ENCODE assay signal across 8 mouse cellular contexts in genomic region chr4:31963354-31964193, GRCm38 (mm10). TPM values are rescaled to one million over a fixed set of nuclear protein-coding genes. Genes with fewer than 3 reads are reported as not detected.
A peak's percentile ranks its signal among the peaks of the same experiment; 100 is the strongest.
DNase-seq lines count a peak whose midpoint lies in the region; ATAC-seq and TF ChIP-seq lines count a peak whose summit lies in the region.

Gene Map3k7, plus strand, starts transcription at chr4:31964097.

- H3K4me1 ChIP-seq in forebrain, embryonic 10.5 days = peaks cover 25% of the 10 kb centered on the region
- peaks cover 23% of the 10 kb centered on the region for H3K4me1 ChIP-seq in heart, embryonic 15.5 days (replicated peaks)
- peaks cover 7 to 11% of the 10 kb centered on the region in 2 experiments for H3K4me1 ChIP-seq in liver, embryonic 14.5 days (replicated peaks; ENCODE audit: control insufficient read depth in 2 of 2, insufficient read depth in 2 of 2, low read length in 1 of 2)
- H3K4me1 ChIP-seq in neural tube, embryonic 11.5 days (ENCODE audit: control insufficient read depth, insufficient read depth, low read length) = peaks cover 8% of the 10 kb centered on the region; the same call in 1 of the 2 replicates
- no peaks in the 10 kb centered on the region for H3K4me1 ChIP-seq in stomach, postnatal 0 days (replicated peaks; ENCODE audit: control insufficient read depth, insufficient read depth)

- TF ChIP-seq CTCF in liver, embryonic 14.5 days (IDR thresholded peaks at IDR 0.05; ENCODE audit: low read depth) = no peak
- TF ChIP-seq CTCF in stomach, postnatal 0 days (IDR thresholded peaks at IDR 0.05; ENCODE audit: low read depth) = no peak

- under 1% methylated on average over 88 of the region's 88 CpGs for WGBS in forebrain, embryonic 10.5 days
- under 1% methylated on average over 88 of the region's 88 CpGs for WGBS in heart, embryonic 15.5 days
- under 1% methylated on average over 88 of the region's 88 CpGs for WGBS in liver, embryonic 14.5 days (ENCODE audit: insufficient replicate concordance)
- WGBS in neural tube, embryonic 11.5 days = under 1% methylated on average over 88 of the region's 88 CpGs
- under 1% methylated on average over 85 of the region's 88 CpGs for WGBS in stomach, postnatal 0 days

- H3K9ac ChIP-seq in heart, embryonic 15.5 days = peak within 1 kb of the TSS; percentile 89
- H3K9ac ChIP-seq in liver, embryonic 14.5 days (replicated peaks) = peak within 1 kb of the TSS; percentile 95
- peak within 1 kb of the TSS; percentile 74 for H3K9ac ChIP-seq in neural tube, embryonic 11.5 days (ENCODE audit: low read length)
- H3K9ac ChIP-seq in stomach, postnatal 0 days (ENCODE audit: low read length) = peak within 1 kb of the TSS; percentile 96

- H3K27ac ChIP-seq in forebrain, embryonic 10.5 days = peak within 1 kb of the TSS; percentile 97
- peak within 1 kb of the TSS; percentile 97 for H3K27ac ChIP-seq in heart, embryonic 15.5 days
- H3K27ac ChIP-seq in liver, embryonic 14.5 days = peak within 1 kb of the TSS; percentile 91
- H3K27ac ChIP-seq in neural tube, embryonic 11.5 days (ENCODE audit: low read depth, low read length) = peak within 1 kb of the TSS; percentile 94
- peak within 1 kb of the TSS; percentile 97 for H3K27ac ChIP-seq in stomach, postnatal 0 days (replicated peaks)

- no peaks in the 10 kb centered on the region; the same call in 1 of the 2 replicates for H3K36me3 ChIP-seq in forebrain, embryonic 10.5 days (replicated peaks)
- H3K36me3 ChIP-seq in heart, embryonic 15.5 days = no peaks in the 10 kb centered on the region
- H3K36me3 ChIP-seq in liver, embryonic 14.5 days (replicated peaks; ENCODE audit: control insufficient read depth, insufficient read depth, low read depth) = no peaks in the 10 kb centered on the region
- no peaks in the 10 kb centered on the region for H3K36me3 ChIP-seq in neural tube, embryonic 11.5 days (ENCODE audit: control insufficient read depth, insufficient read depth, low read length)
- no peaks in the 10 kb centered on the region for H3K36me3 ChIP-seq in stomach, postnatal 0 days (ENCODE audit: control insufficient read depth, insufficient read depth, low read length)

- H3K4me3 ChIP-seq in forebrain, embryonic 10.5 days = peak within 1 kb of the TSS; percentile 90
- peak within 1 kb of the TSS; percentile 83 for H3K4me3 ChIP-seq in heart, embryonic 15.5 days
- peak within 1 kb of the TSS; percentile 80 to 88 for H3K4me3 ChIP-seq in liver, embryonic 14.5 days (ENCODE audit: insufficient read depth in 1 of 2, low read depth in 2 of 2, low read length in 2 of 2)
- peak within 1 kb of the TSS; percentile 83 for H3K4me3 ChIP-seq in neural tube, embryonic 11.5 days (ENCODE audit: low read depth, low read length)
- peak within 1 kb of the TSS; percentile 85 for H3K4me3 ChIP-seq in stomach, postnatal 0 days (ENCODE audit: low read depth, low read length)

- peak within 1 kb of the TSS; percentile 83 for H3K4me2 ChIP-seq in heart, embryonic 15.5 days
- H3K4me2 ChIP-seq in liver, embryonic 14.5 days (ENCODE audit: low read depth) = peak within 1 kb of the TSS; percentile 90
- peak within 1 kb of the TSS; percentile 87 for H3K4me2 ChIP-seq in neural tube, embryonic 11.5 days (ENCODE audit: low read depth)
- peak within 1 kb of the TSS; percentile 81 for H3K4me2 ChIP-seq in stomach, postnatal 0 days (replicated peaks; ENCODE audit: low read depth)

- peak; percentile 81 for TF ChIP-seq EP300 in liver, embryonic 14.5 days (IDR thresholded peaks at IDR 0.05; ENCODE audit: low read depth)
- TF ChIP-seq EP300 in stomach, postnatal 0 days (optimal IDR thresholded peaks at IDR 0.05) = peak; percentile 98

- no peaks in the 10 kb centered on the region for H3K27me3 ChIP-seq in forebrain, embryonic 10.5 days (ENCODE audit: poor library complexity, severe bottlenecking)
- no peaks in the 10 kb centered on the region for H3K27me3 ChIP-seq in heart, embryonic 15.5 days
- H3K27me3 ChIP-seq in liver, embryonic 14.5 days (ENCODE audit: control insufficient read depth, insufficient read depth, low read length) = no peaks in the 10 kb centered on the region
- H3K27me3 ChIP-seq in neural tube, embryonic 11.5 days (ENCODE audit: control insufficient read depth, insufficient read depth, low read length) = no peaks in the 10 kb centered on the region
- no peaks in the 10 kb centered on the region for H3K27me3 ChIP-seq in stomach, postnatal 0 days (ENCODE audit: control insufficient read depth, insufficient read depth, low read length)

- ATAC-seq in heart, embryonic 15.5 days (replicated peaks; ENCODE audit: insufficient number of reproducible peaks, insufficient read depth, low FRiP score, low read depth) = peak; percentile 93
- ATAC-seq in liver, embryonic 14.5 days (ENCODE audit: insufficient read depth) = peak; percentile 93
- ATAC-seq in neural tube, embryonic 11.5 days (ENCODE audit: insufficient read depth, low FRiP score, low TSS enrichment) = peak; percentile 96
- ATAC-seq in stomach, postnatal 0 days (ENCODE audit: low FRiP score, low TSS enrichment) = peak; percentile 98

- no peaks in the 10 kb centered on the region for H3K9me3 ChIP-seq in forebrain, embryonic 10.5 days
- no peaks in the 10 kb centered on the region for H3K9me3 ChIP-seq in heart, embryonic 15.5 days (replicated peaks)
- H3K9me3 ChIP-seq in liver, embryonic 14.5 days (ENCODE audit: control insufficient read depth, low read length) = no peaks in the 10 kb centered on the region
- H3K9me3 ChIP-seq in neural tube, embryonic 11.5 days (ENCODE audit: control insufficient read depth, low read length) = no peaks in the 10 kb centered on the region
- no peaks in the 10 kb centered on the region for H3K9me3 ChIP-seq in stomach, postnatal 0 days (ENCODE audit: control insufficient read depth, low read length)

- DNase-seq in CD8-positive naive resting alpha-beta T cell, adult 2 months (ENCODE audit: low read depth in 2 of 2, low spot score in 2 of 2) = peak; percentile 90 to 91
- peak; percentile 80 for DNase-seq in c-Kit-positive CD71-negative TER-119-negative erythroid progenitor cells, embryonic 14.5 days (ENCODE audit: low read depth)
- DNase-seq in forebrain, embryonic 10.5 days (ENCODE audit: extremely low spot score, low spot score) = peak; percentile 96
- DNase-seq in kidney, postnatal 25 days = peak; percentile 96 to 97
- DNase-seq in liver, embryonic 14.5 days (ENCODE audit: low read depth in 3 of 3, low spot score in 3 of 3) = peak; percentile 78 to 84 (median 79)
- DNase-seq in neural tube, embryonic 11.5 days (ENCODE audit: low spot score) = peak; percentile 96
- peak; percentile 97 for DNase-seq in stomach, postnatal 0 days (ENCODE audit: low spot score)

RNA-seq across cellular contexts. Expression of gene Map3k7, which starts in this region (rescaled TPM):
- polyA plus RNA-seq in forebrain, embryonic 10.5 days (2016; fragmentation: Nextera tagmentation; extraction: Ambion mirVana) = 43.3 and 47.0 TPM in 2 replicates
- 23.5 and 30.5 TPM in 2 replicates for polyA plus RNA-seq in heart, embryonic 15.5 days (2015; fragmentation: Nextera tagmentation; extraction: Ambion mirVana)
- polyA plus RNA-seq in liver, embryonic 14.5 days (2012; rRNA removed) = 9.9 and 11.8 TPM in 2 replicates
- 13.3 and 21.0 TPM in 2 replicates for polyA plus RNA-seq in liver, embryonic 14.5 days (2014; fragmentation: Nextera tagmentation; extraction: Ambion mirVana)
- polyA plus RNA-seq in neural tube, embryonic 11.5 days (2014; fragmentation: Nextera tagmentation; extraction: Ambion mirVana) = 51.4 and 59.9 TPM in 2 replicates
- 12.9 and 14.2 TPM in 2 replicates for polyA plus RNA-seq in stomach, postnatal 0 days (2015; fragmentation: Nextera tagmentation; extraction: Ambion mirVana)

Comparison
In these comparisons a context has a peak if more than half of its experiments do, and no peak if none do; other contexts are left out.
1. Peak in every context shown above with its lines: DNase-seq, ATAC-seq, H3K4me3 ChIP-seq and H3K27ac ChIP-seq.